Mouse (Mus musculus) limb, embryonic 15.5 days (tissue): ENCODE measurements around the gene Gm21988. TPM values are rescaled to one million over a fixed set of nuclear protein-coding genes. Genes with fewer than 3 reads are reported as not detected.

Experiments used
- ATAC-seq: fragments of 200-750 bp; cut with Nextera tagmentation; 2 replicates; pipeline ENCODE4 v1.8.0; 2017; ENCODE audit warnings: low read depth, moderate TSS enrichment; ENCODE audit not compliant: insufficient number of reproducible peaks, low FRiP score, low TSS enrichment
- H3K27ac ChIP-seq: fragments of 300-500 bp; sonication (generic); 2 replicates; pipeline ENCODE4 v1.5.1; 2015; ENCODE audit warnings: moderate library complexity, mild to moderate bottlenecking, inconsistent platforms
- H3K27me3 ChIP-seq: fragments of 300-500 bp; sonication (generic); 2 replicates; pipeline ENCODE4 v1.6.1; 2015; ENCODE audit warnings: inconsistent platforms
- H3K36me3 ChIP-seq: fragments of 300-500 bp; sonication (generic); 2 replicates; pipeline ENCODE4 v1.6.1; 2015; ENCODE audit warnings: inconsistent platforms
- H3K4me1 ChIP-seq: fragments of 300-500 bp; sonication (generic); 2 replicates; pipeline ENCODE4 v1.6.1; 2015; ENCODE audit warnings: inconsistent platforms
- H3K4me2 ChIP-seq: fragments of 300-500 bp; sonication (generic); 2 replicates; pipeline ENCODE4 v1.6.1; 2015; ENCODE audit warnings: mild to moderate bottlenecking, inconsistent platforms
- H3K4me3 ChIP-seq: fragments of 300-500 bp; sonication (generic); 2 replicates; pipeline ENCODE4 v1.5.1; 2015; ENCODE audit warnings: mild to moderate bottlenecking, inconsistent platforms
- H3K9ac ChIP-seq: fragments of 300-500 bp; sonication (generic); 2 replicates; pipeline ENCODE4 v1.6.1; 2015; ENCODE audit warnings: inconsistent platforms
- H3K9me3 ChIP-seq: fragments of 300-500 bp; sonication (generic); 2 replicates; pipeline ENCODE4 v1.6.1; 2016; ENCODE audit warnings: inconsistent platforms
- WGBS: fragments of 180-500 bp; shearing (Covaris S2); methylation state at CpG from one replicate; pipeline ENCODE4 v1.1.7; 2015; 5-methylcytosine and 5-hydroxymethylcytosine counted together
- polyA plus RNA-seq: library from polyadenylated mRNA; unstranded; fragments of >200 nt; fragmentation: Nextera tagmentation; extraction: Ambion mirVana; gene quantifications from 2 replicates; pipeline ENCODE4 v1.2.1, GENCODE M21; 2015

The Gm21988 gene
- polyA plus RNA-seq, 1 experiment from 2014 or later = 12.1 TPM

DNA sequence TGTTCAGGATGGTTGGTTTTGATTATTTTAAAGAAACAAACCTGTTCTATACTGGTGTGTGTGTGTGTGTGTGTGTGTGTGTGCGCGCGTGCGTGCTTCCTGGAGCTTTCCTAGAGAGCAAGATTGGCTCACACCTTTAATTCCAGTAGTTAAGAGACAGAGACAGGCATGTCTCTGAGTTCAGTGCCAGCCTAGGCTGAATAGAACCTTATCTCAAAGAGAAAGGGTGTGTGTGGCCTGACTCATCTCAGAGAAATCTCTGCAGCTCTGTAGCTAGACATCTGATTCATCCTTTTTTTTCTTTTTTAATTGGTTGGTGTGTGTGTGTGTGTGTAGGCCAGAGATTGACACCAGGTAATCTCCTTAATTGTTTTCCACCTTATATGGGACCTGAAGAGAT is 19.4 kb upstream of the Gm21988 start:
- Histone ChIP-seq H3K27me3 (peaks cover 24% of the 10 kb centered on the region), H3K9ac (no peak overlapping the region), H3K4me3 (no peak overlapping the region), H3K36me3 (no peaks in the 10 kb centered on the region), H3K4me1 (peaks cover 15% of the 10 kb centered on the region), H3K27ac (no peak overlapping the region), H3K9me3 (no peaks in the 10 kb centered on the region), H3K4me2 (no peak overlapping the region)
- 92% methylated on average over 4 of the region's 4 CpGs for WGBS
- ATAC-seq = no peak

GRCm38 (mm10) chr11:70254931-70255531 is 15.4 kb upstream of the Gm21988 start, which contains the start of gene Alox12:
Gene Alox12, minus strand, starts transcription at chr11:70255353.
- H3K4me3 ChIP-seq = peak within 1 kb of the TSS; percentile 39
- no peaks in the 10 kb centered on the region for H3K9me3 ChIP-seq
- peak; percentile 62; the same call in 1 of the 2 replicates for ATAC-seq
- H3K27ac ChIP-seq = peak within 1 kb of the TSS; percentile 38; the same call in 1 of the 2 replicates
- peak within 1 kb of the TSS; percentile 59 for H3K4me2 ChIP-seq
- H3K4me1 ChIP-seq = peaks cover 17% of the 10 kb centered on the region
- 3% methylated on average over 25 of the region's 25 CpGs for WGBS
- H3K9ac ChIP-seq = no peak within 1 kb of the TSS
- peaks cover 61% of the 10 kb centered on the region for H3K27me3 ChIP-seq
- H3K36me3 ChIP-seq = no peaks in the 10 kb centered on the region

GRCm38 (mm10) chr11:70254337-70254736 is 14.7 kb upstream of the Gm21988 start:
- peaks cover 17% of the 10 kb centered on the region for H3K4me1 ChIP-seq
- peak overlapping the region; percentile 59 for H3K4me2 ChIP-seq
- 3% methylated on average over 18 of the region's 18 CpGs for WGBS
- peak overlapping the region; percentile 39 for H3K4me3 ChIP-seq
- H3K27me3 ChIP-seq = peaks cover 61% of the 10 kb centered on the region
- H3K36me3 ChIP-seq = no peaks in the 10 kb centered on the region
- 0 out of 2 replicates have a peak overlapping the region, but pooled peaks have one; percentile 7 for H3K27ac ChIP-seq
- no peak overlapping the region for H3K9ac ChIP-seq
- ATAC-seq = no peak
- H3K9me3 ChIP-seq = no peaks in the 10 kb centered on the region

DNA sequence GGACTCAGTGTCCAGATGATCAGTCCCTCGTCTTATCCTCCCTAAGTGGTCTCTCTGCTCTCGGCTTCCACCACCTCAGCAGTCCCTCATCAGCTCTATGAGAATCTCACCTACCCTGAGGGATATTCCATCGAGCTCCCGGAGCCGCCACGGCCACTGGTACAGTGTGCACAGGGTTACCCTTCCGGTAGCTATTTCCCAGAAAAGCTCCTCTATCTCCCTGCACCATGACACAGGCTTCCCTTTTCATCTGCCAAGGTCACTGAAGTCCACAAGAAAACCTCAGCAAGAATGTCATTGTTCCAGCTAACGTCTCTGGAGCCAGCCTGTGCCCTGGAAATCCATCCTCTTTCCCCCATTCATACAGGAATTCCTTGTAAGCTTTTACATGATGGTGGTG is 12.2 kb upstream of the Gm21988 start:
- no peak for ATAC-seq
- H3K4me2 ChIP-seq = no peak overlapping the region
- WGBS = 81% methylated on average over 8 of the region's 8 CpGs
- peaks cover 17% of the 10 kb centered on the region for H3K4me1 ChIP-seq
- no peak overlapping the region for H3K27ac ChIP-seq
- no peaks in the 10 kb centered on the region for H3K9me3 ChIP-seq
- no peaks in the 10 kb centered on the region for H3K36me3 ChIP-seq
- no peak overlapping the region for H3K9ac ChIP-seq
- H3K27me3 ChIP-seq = peaks cover 66% of the 10 kb centered on the region
- H3K4me3 ChIP-seq = no peak overlapping the region

- Histone ChIP-seq H3K36me3 (no peaks in the 10 kb centered on the region), H3K9me3 (no peaks in the 10 kb centered on the region), H3K4me3 (no peak overlapping the region), H3K4me2 (no peak overlapping the region), H3K27me3 (peaks cover 65% of the 10 kb centered on the region), H3K9ac (no peak overlapping the region), H3K4me1 (peaks cover 12% of the 10 kb centered on the region), H3K27ac (no peak overlapping the region)
- WGBS = 69% methylated on average over 11 of the region's 11 CpGs
- ATAC-seq = no peak
Observed at GRCm38 (mm10) chr11:70250150-70250549, 10.5 kb upstream of the Gm21988 start.

DNA sequence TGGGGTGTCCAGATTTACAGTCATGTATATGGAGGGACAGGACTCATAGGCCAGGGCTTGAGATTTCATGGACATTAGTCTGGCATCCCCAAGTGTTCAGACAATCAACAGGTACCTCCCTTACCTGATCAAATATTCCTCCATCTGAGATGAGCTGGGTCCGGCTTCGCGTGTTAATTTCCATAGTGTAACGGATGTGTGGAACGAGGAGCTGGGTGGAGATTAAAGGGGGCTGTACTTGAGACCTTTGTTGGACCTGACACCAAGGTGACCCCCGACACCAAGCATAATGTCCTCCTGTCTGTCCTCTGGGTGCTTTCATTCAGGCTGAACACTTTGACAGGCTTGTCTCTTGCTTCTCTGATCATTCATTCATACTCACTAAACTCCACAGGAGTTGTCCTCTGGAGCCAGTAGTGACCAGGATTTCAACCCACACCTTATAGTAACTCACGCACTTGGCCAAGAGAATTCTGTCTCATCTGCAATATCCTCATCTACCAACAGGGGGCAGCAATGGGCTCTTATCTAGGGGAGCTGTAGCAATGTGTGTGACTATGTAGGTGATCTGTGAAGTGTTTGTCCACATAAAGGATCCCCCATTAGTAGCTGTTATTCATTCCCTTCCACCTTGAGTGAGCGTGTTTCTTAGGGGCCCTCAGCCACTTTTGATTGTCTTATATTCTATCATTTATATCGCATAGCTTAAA is 7.7 kb upstream of the Gm21988 start:
- Histone ChIP-seq H3K4me3 (no peak overlapping the region), H3K9ac (no peak overlapping the region), H3K27me3 (peaks cover 37% of the 10 kb centered on the region), H3K36me3 (no peaks in the 10 kb centered on the region), H3K4me1 (no peaks in the 10 kb centered on the region), H3K27ac (no peak overlapping the region), H3K9me3 (no peaks in the 10 kb centered on the region), H3K4me2 (no peak overlapping the region)
- ATAC-seq = no peak
- WGBS = 49% methylated on average over 9 of the region's 9 CpGs

DNA sequence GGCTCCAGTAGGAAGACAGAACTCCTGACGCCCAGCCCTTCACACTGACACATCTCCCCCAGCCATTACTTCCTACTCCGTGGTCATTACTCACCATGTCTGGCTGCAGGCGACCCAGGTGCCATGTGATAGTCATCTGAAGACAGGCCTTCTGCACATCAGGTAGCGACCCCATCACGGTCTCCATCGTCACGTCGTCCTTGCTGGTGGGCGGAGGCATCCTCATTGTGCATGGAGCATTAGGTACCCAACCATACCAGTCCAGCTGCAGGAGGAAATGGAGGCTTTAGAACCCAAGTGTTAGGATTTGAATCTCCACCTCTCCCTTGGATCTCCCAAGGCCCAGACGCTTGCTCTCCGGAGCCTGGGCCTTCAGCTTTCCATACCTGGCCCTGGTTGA is 3.0 kb upstream of the Gm21988 start:
- H3K4me2 ChIP-seq = no peak overlapping the region
- H3K4me1 ChIP-seq = peaks cover 13% of the 10 kb centered on the region
- no peak overlapping the region for H3K4me3 ChIP-seq
- ATAC-seq = no peak
- no peaks in the 10 kb centered on the region for H3K9me3 ChIP-seq
- H3K27ac ChIP-seq = no peak overlapping the region
- 66% methylated on average over 11 of the region's 11 CpGs for WGBS
- 0 out of 2 replicates have a peak, but pooled peaks cover 9% of the 10 kb centered on the region for H3K27me3 ChIP-seq
- H3K36me3 ChIP-seq = no peaks in the 10 kb centered on the region
- H3K9ac ChIP-seq = no peak overlapping the region

- H3K36me3 ChIP-seq = peaks cover 14% of the 10 kb centered on the region
- 13% methylated on average over 23 of the region's 23 CpGs for WGBS
- ATAC-seq = no peak
Observed at GRCm38 (mm10) chr11:70238591-70239440, 814 bp downstream of the Gm21988 start.

GRCm38 (mm10) chr11:70237457-70238167 is 2.0 kb downstream of the Gm21988 start, which contains the start of gene 0610010K14Rik:
Gene 0610010K14Rik, minus strand, starts transcription at chr11:70237914.
- H3K27me3 ChIP-seq = no peaks in the 10 kb centered on the region
- H3K9me3 ChIP-seq = no peaks in the 10 kb centered on the region
- peaks cover 14% of the 10 kb centered on the region for H3K36me3 ChIP-seq
- H3K27ac ChIP-seq = peak within 1 kb of the TSS; percentile 92
- H3K4me3 ChIP-seq = peak within 1 kb of the TSS; percentile 82
- peak within 1 kb of the TSS; percentile 85 for H3K9ac ChIP-seq
- peak within 1 kb of the TSS; percentile 88 for H3K4me2 ChIP-seq
- peak; percentile 92 for ATAC-seq
- peaks cover 47% of the 10 kb centered on the region for H3K4me1 ChIP-seq
- WGBS = under 1% methylated on average over 67 of the region's 70 CpGs

More at GRCm38 (mm10) chr11:70238591-70239440, 814 bp downstream of the Gm21988 start:
- peak overlapping the region; percentile 92 for H3K27ac ChIP-seq
- H3K9me3 ChIP-seq = no peaks in the 10 kb centered on the region
- peaks cover 38% of the 10 kb centered on the region for H3K4me1 ChIP-seq
- H3K9ac ChIP-seq = peak overlapping the region; percentile 85
- H3K4me2 ChIP-seq = peak overlapping the region; percentile 88
- H3K27me3 ChIP-seq = no peaks in the 10 kb centered on the region
- H3K4me3 ChIP-seq = peak overlapping the region; percentile 82

GRCm38 (mm10) chr11:70236717-70237116 is 2.9 kb downstream of the Gm21988 start:
- Histone ChIP-seq H3K27me3 (no peaks in the 10 kb centered on the region), H3K4me1 (peaks cover 56% of the 10 kb centered on the region), H3K4me2 (peak overlapping the region; percentile 88), H3K4me3 (peak overlapping the region; percentile 82), H3K9ac (0 out of 2 replicates have a peak overlapping the region, but pooled peaks have one; percentile 67), H3K9me3 (no peaks in the 10 kb centered on the region), H3K36me3 (peaks cover 14% of the 10 kb centered on the region), H3K27ac (peak overlapping the region; percentile 92)
- ATAC-seq = no peak
- WGBS = 42% methylated on average over 7 of the region's 7 CpGs

- Histone ChIP-seq H3K9ac (no peak overlapping the region), H3K4me3 (no peak overlapping the region), H3K36me3 (peaks cover 14% of the 10 kb centered on the region), H3K9me3 (no peaks in the 10 kb centered on the region), H3K27me3 (peaks cover under 1% of the 10 kb centered on the region), H3K27ac (no peak overlapping the region), H3K4me1 (peaks cover 52% of the 10 kb centered on the region), H3K4me2 (no peak overlapping the region)
- WGBS = 95% methylated on average over 12 of the region's 12 CpGs
- no peak for ATAC-seq
Observed at GRCm38 (mm10) chr11:70235254-70235900, 4.3 kb downstream of the Gm21988 start.
